Mouse (Mus musculus) heart, postnatal 36 days (tissue): ENCODE measurements at regions not wholly inside any gene's neighbourhood (a gene's known extent, or its start where the extent isn't known, plus 50 kb on each side); places are given as distances from the start of the nearest gene placed in this dataset.
A peak's percentile ranks its signal among the peaks of the same experiment; 100 is the strongest.

Source experiments
- DNase-seq, 2 experiments: peaks; one replicate each; pipeline ENCODE4 v3.0.0; 2021 to 2022
- intact Hi-C: fragments of 180-260 bp; cut with DNase I; formaldehyde crosslinking; loops from one replicate; pipeline ENCODE4 v1.15.1; 2025

GRCm38 (mm10) chr13:97618190-97618586, 142.2 kb downstream of the Gm10260 start:
- DNase-seq = no peak
- intact Hi-C loops = no loop called here

GRCm38 (mm10) chr13:97617511-97618189, 142.8 kb downstream of the Gm10260 start:
- no peak for DNase-seq

GRCm38 (mm10) chr13:97616919-97617318, 143.5 kb downstream of the Gm10260 start:
- intact Hi-C loops = no loop called here

More at GRCm38 (mm10) chr13:97617511-97618189, 142.8 kb downstream of the Gm10260 start:
- intact Hi-C loops = no loop called here

GRCm38 (mm10) chr13:97607221-97607723, 153.2 kb downstream of the Gm10260 start:
- DNase-seq = peak; percentile 37 to 56
- intact Hi-C loops = loop anchor here (2.0 to 5.0 kb wide), 2 partner anchors 330 to 368 kb away; no protein-coding TSS in a partner anchor

More at GRCm38 (mm10) chr13:97616919-97617318, 143.5 kb downstream of the Gm10260 start:
- no peak for DNase-seq

GRCm38 (mm10) chr13:97604451-97604850, 156.0 kb downstream of the Gm10260 start:
- intact Hi-C loops = no loop called here
- no peak for DNase-seq

- intact Hi-C loops = no loop called here
- no peak for DNase-seq
Observed at GRCm38 (mm10) chr13:97601135-97601730, 159.2 kb downstream of the Gm10260 start.

- intact Hi-C loops = no loop called here
- no peak for DNase-seq
Observed at GRCm38 (mm10) chr13:97600136-97600535, 160.3 kb downstream of the Gm10260 start.

- intact Hi-C loops = no loop called here
- peak; percentile 29 to 41 for DNase-seq
Observed at GRCm38 (mm10) chr13:97598507-97599431, 161.7 kb downstream of the Gm10260 start.

GRCm38 (mm10) chr13:97594851-97595250, 165.6 kb downstream of the Gm10260 start:
- intact Hi-C loops = no loop called here
- peak; percentile 44 to 47 for DNase-seq

- intact Hi-C loops = no loop called here
- DNase-seq = no peak
Observed at GRCm38 (mm10) chr13:97589626-97590025, 170.8 kb downstream of the Gm10260 start.

- no peak for DNase-seq
- intact Hi-C loops = no loop called here
Observed at GRCm38 (mm10) chr13:97588085-97588484, 172.3 kb downstream of the Gm10260 start.

- DNase-seq = no peak
- intact Hi-C loops = no loop called here
Observed at GRCm38 (mm10) chr13:97587088-97587487, 173.3 kb downstream of the Gm10260 start.

- intact Hi-C loops = no loop called here
- no peak for DNase-seq
Observed at GRCm38 (mm10) chr13:97584045-97584444, 176.4 kb downstream of the Gm10260 start.

- intact Hi-C loops = no loop called here
- DNase-seq = no peak
Observed at GRCm38 (mm10) chr13:97581380-97581779, 179.1 kb downstream of the Gm10260 start.

- DNase-seq = no peak
- intact Hi-C loops = no loop called here
Observed at GRCm38 (mm10) chr13:97580241-97580874, 180.1 kb downstream of the Gm10260 start.

- intact Hi-C loops = no loop called here
- DNase-seq = no peak
Observed at GRCm38 (mm10) chr13:97578595-97578994, 181.8 kb downstream of the Gm10260 start.

- intact Hi-C loops = no loop called here
- DNase-seq = no peak
Observed at GRCm38 (mm10) chr13:97577081-97577785, 183.2 kb downstream of the Gm10260 start.

GRCm38 (mm10) chr13:97573601-97574000, 186.8 kb downstream of the Gm10260 start:
- no peak for DNase-seq
- intact Hi-C loops = no loop called here

- intact Hi-C loops = no loop called here
Observed at GRCm38 (mm10) chr13:97572352-97572751, 188.1 kb downstream of the Gm10260 start.

GRCm38 (mm10) chr13:97570009-97570408, 190.4 kb downstream of the Gm10260 start:
- intact Hi-C loops = no loop called here
- DNase-seq = no peak

More at GRCm38 (mm10) chr13:97572352-97572751, 188.1 kb downstream of the Gm10260 start:
- no peak for DNase-seq
